Mouse (Mus musculus) forebrain, embryonic 15.5 days (tissue): ENCODE measurements around the gene Sec14l4. TPM values are rescaled to one million over a fixed set of nuclear protein-coding genes. Genes with fewer than 3 reads are reported as not detected.

ENCODE experiments used
- ATAC-seq: fragments of 200-750 bp; cut with Nextera tagmentation; replicated peaks from 2 replicates; pipeline ENCODE4 v1.8.0; 2017; ENCODE audit warnings: mild to moderate bottlenecking, moderate TSS enrichment, moderate library complexity
- H3K27ac ChIP-seq: fragments of 300-500 bp; sonication (generic); replicated peaks from 2 replicates; pipeline ENCODE4 v1.5.1; 2015; ENCODE audit warnings: mild to moderate bottlenecking, inconsistent platforms
- H3K27me3 ChIP-seq: fragments of 300-500 bp; sonication (generic); 2 replicates; pipeline ENCODE4 v1.6.1; 2015; ENCODE audit warnings: inconsistent platforms
- H3K36me3 ChIP-seq: fragments of 300-500 bp; sonication (generic); 2 replicates; pipeline ENCODE4 v1.6.1; 2015; ENCODE audit warnings: mild to moderate bottlenecking, inconsistent platforms
- H3K4me1 ChIP-seq: fragments of 300-500 bp; sonication (generic); 2 replicates; pipeline ENCODE4 v1.6.1; 2015; ENCODE audit warnings: inconsistent platforms
- H3K4me2 ChIP-seq: fragments of 300-500 bp; sonication (generic); replicated peaks from 2 replicates; pipeline ENCODE4 v1.6.1; 2015; ENCODE audit warnings: mild to moderate bottlenecking, inconsistent platforms
- H3K4me3 ChIP-seq: fragments of 300-500 bp; sonication (generic); 2 replicates; pipeline ENCODE4 v1.5.1; 2015; ENCODE audit warnings: mild to moderate bottlenecking, inconsistent platforms
- H3K9ac ChIP-seq: fragments of 300-500 bp; sonication (generic); replicated peaks from 2 replicates; pipeline ENCODE4 v1.6.1; 2015; ENCODE audit warnings: mild to moderate bottlenecking, inconsistent platforms
- H3K9me3 ChIP-seq: fragments of 300-500 bp; sonication (generic); 2 replicates; pipeline ENCODE4 v1.6.1; 2016; ENCODE audit warnings: inconsistent platforms
- WGBS: fragments of 180-500 bp; shearing (Covaris S2); methylation state at CpG from one replicate; pipeline ENCODE4 v1.1.7; 2015; ENCODE audit warnings: mixed read lengths; 5-methylcytosine and 5-hydroxymethylcytosine counted together
- polyA plus RNA-seq: library from polyadenylated mRNA; unstranded; fragments of >200 nt; fragmentation: Nextera tagmentation; extraction: Ambion mirVana; gene quantifications from 2 replicates; pipeline ENCODE4 v1.2.1, GENCODE M21; 2015

The Sec14l4 gene
- not detected in 2 replicates for polyA plus RNA-seq

DNA sequence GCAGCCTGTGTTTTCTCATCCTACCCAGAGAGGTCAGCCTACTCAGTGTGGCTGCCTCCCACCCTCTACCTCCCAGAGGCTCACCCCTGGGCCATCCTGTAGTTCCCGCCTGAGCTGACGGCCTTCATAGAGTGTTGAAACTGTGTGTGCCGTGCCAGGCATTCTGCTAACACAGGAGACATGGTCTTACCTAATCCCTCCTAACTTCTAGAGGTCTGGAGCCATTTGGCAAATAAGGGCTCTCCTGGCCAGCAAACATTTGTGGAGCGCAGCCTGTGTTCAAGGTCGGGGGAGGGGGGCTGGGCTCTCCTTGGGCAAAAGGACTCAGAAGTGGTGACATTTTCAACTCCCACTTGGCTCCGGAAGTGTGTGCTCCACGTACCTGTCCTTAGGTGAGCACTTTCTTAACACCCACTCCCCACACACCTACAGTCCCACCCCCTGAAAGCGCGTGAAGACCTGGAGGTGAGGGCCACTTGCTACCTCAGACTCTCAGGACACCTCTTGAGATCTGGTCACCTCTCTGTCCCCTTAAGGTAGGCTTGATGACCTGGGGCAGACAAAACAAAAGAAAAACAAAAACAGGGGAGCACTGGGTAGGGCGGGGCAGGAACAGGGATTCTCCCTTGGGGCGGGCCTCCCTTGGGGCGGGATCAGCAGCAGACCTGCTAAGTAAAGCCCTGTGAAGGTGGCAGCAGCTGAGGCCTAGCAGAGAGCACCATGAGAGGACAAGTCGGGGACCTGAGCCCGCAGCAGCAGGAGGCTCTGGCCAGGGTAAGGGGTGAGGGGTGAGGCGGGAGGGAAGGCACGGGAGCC lies at the start of gene Sec14l4:
TSS of gene Sec14l4 (plus strand) at position 337 of the 816 bp plus-strand sequence.
- Histone ChIP-seq H3K4me3 (no peak within 1 kb of the TSS), H3K27me3 (0 out of 2 replicates have a peak, but pooled peaks cover 3% of the 10 kb centered on the region), H3K9me3 (no peaks in the 10 kb centered on the region), H3K4me2 (no peak within 1 kb of the TSS), H3K36me3 (no peaks in the 10 kb centered on the region), H3K9ac (no peak within 1 kb of the TSS), H3K4me1 (0 out of 2 replicates have a peak, but pooled peaks cover 3% of the 10 kb centered on the region), H3K27ac (no peak within 1 kb of the TSS)
- 40% methylated on average over 16 of the region's 16 CpGs for WGBS
- no peak for ATAC-seq

DNA sequence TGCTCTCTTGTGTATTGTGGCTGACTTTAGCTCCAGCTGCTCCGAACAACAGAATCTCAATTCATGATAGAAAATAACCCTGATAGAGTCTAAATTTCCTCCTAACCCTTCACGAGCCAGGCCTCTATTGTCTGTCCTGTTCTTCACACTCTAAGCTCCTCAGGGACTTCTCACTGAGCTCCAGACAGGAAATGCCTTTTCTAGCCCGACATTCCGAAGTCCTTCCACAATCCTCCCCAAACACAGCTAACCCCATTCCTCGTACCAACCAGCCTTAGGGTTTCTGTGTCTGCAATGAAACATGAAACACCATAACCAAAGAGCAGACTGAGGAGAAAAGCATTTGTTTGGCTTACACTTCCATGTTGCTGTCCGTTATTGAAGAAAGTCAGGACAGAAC lies 49.7 kb upstream of the Sec14l4 start:
- Histone ChIP-seq H3K4me3 (no peak overlapping the region), H3K4me2 (no peak overlapping the region), H3K9me3 (no peaks in the 10 kb centered on the region), H3K27me3 (peaks cover 11% of the 10 kb centered on the region; the same call in 1 of the 2 replicates), H3K9ac (no peak overlapping the region), H3K36me3 (peaks cover 34% of the 10 kb centered on the region), H3K4me1 (peaks cover 6% of the 10 kb centered on the region), H3K27ac (no peak overlapping the region)
- 83% methylated on average over 6 of the region's 6 CpGs for WGBS
- ATAC-seq: no peak

DNA sequence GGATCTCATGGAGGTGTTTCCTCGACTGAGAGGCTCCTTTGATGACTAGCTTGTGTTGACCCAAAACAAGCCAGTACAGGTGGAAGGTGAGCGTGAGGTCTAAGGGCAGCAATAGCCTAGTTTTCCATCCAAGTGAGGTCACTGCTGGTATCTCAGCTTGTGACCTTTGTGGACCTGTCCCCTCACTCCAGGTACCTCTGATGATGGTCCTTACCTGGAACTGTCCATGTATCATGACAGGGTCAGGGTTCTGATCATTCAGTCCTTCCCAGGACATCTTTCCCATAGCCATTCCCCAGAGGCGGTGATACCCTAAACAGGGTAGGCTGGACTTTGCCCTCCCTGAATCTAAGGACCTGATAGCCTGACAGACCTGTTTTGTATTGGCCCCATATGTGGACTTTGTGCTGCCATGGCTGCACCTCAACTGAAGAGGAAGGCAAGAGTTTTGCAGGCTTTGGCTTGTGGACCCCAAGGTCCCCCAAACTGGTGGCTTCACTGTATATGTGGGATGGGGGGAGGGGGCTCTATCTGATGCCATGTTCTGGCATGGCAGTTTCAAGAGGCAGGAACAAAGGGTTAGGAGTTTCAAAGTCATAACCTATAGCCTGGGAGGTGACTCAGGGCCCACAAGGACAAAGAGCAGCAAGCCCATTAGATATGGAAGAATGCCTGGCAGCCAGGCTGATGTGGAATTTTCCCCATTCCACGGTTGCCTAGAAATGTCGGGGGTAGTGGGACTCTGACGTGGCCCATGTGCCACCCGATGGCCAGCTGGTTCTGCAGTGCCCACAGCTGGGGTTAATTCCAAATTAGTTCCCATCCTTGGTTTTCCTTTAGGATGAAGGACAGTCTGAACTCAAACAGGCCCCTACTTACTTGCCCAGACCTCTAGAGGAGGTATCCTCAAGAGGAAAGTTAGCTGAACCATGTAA lies 48.7 kb upstream of the Sec14l4 start:
- H3K4me2 ChIP-seq: no peak overlapping the region
- H3K4me3 ChIP-seq: no peak overlapping the region
- no peaks in the 10 kb centered on the region for H3K9me3 ChIP-seq
- H3K27me3 ChIP-seq: peaks cover 11% of the 10 kb centered on the region; the same call in 1 of the 2 replicates
- no peak overlapping the region for H3K27ac ChIP-seq
- peaks cover 24% of the 10 kb centered on the region for H3K36me3 ChIP-seq
- H3K9ac ChIP-seq: no peak overlapping the region
- no peak for ATAC-seq
- 67% methylated on average over 7 of the region's 7 CpGs for WGBS
- H3K4me1 ChIP-seq: peaks cover 6% of the 10 kb centered on the region

DNA sequence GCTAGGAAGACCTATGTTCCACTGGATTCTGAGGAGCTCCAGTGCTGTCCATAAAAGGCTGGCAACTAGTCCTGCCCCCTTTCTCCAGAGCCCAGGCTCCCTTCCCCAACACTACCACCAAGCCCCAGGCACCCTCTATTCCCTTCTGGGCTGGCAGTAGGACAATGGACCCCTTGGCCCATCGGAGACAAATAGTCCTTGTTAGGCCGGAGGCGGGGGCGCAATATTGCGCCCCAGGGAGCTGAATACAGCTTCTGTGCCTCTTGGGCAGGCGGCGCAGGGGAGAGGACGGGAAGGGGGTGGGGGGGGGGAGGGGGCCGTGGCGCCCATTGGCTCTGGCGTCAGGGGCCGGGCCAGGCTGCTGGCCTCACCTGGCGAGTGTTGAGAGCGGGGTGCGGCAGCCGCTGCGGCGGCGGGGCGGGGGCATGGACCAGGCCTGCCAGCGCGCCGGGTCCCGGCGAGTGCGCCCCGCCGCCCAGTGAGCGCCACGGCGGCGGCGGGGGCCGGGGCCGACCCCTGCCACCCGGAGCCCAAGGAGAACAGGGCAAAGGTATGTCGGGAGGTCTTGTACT lies 47.9 kb upstream of the Sec14l4 start, which contains the start of gene Gal3st1:
TSS of gene Gal3st1 (plus strand) at position 346 of the 572 bp plus-strand sequence.
- no peaks in the 10 kb centered on the region for H3K9me3 ChIP-seq
- H3K4me1 ChIP-seq: peaks cover 6% of the 10 kb centered on the region
- peak within 1 kb of the TSS; percentile 43 for H3K9ac ChIP-seq
- peak within 1 kb of the TSS; percentile 57 for H3K4me2 ChIP-seq
- peaks cover 16% of the 10 kb centered on the region for H3K36me3 ChIP-seq
- peak within 1 kb of the TSS; percentile 41 for H3K4me3 ChIP-seq
- WGBS: under 1% methylated on average over 30 of the region's 37 CpGs
- peak; percentile 74 for ATAC-seq
- H3K27me3 ChIP-seq: peaks cover 11% of the 10 kb centered on the region; the same call in 1 of the 2 replicates
- no peak within 1 kb of the TSS for H3K27ac ChIP-seq

DNA sequence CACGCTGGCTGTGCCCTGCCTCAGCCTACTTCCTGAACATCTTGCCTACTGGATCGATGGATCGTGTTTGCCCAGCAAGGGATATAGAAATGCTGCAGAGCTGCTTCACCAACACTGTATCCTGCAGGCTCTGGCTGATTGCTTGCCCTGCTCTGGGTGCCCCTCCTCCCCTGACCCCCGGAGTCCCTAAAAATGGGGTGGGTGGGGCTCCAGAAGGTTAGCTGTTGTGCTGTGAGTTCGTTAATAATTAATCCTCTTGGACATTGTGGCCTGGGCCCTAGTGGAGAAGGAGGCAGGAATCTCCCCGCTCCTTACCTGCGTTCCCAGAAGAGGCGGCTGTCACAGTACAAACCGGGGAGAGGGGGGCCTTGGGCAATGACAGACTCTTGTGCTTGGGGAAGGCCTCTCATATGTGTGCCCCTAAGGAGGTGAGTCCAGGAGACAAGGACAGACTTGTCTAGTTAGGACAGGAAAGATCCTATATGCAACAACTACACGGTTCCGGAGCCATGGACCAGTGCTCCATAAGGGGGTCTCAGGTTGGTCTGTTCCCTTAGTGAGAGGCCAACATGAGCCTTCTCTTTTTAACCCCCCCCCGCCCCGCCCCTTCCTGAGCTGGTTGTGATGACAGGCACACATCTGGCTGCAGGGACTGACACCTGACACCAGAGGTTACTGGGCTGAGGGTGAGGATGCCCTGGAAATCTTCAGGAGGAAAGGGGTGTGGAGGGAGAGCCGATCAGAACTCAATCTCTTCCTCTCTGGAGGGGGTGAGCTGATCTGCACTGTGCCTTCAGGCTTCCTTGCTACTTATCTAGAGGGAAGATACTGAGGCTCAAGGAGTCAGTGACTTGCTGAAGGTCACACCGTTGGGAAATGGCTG lies 47.2 kb upstream of the Sec14l4 start:
- no peak overlapping the region for H3K27ac ChIP-seq
- peak; percentile 53; the same call in 1 of the 2 replicates for ATAC-seq
- whole genome bisulfite sequencing: 11% methylated on average over 15 of the region's 15 CpGs
- no peaks in the 10 kb centered on the region for H3K9me3 ChIP-seq
- H3K4me3 ChIP-seq: peak overlapping the region; percentile 41
- H3K4me1 ChIP-seq: peaks cover 6% of the 10 kb centered on the region
- H3K9ac ChIP-seq: peak overlapping the region; percentile 43
- H3K4me2 ChIP-seq: peak overlapping the region; percentile 57
- H3K27me3 ChIP-seq: peaks cover 11% of the 10 kb centered on the region; the same call in 1 of the 2 replicates
- peaks cover 8% of the 10 kb centered on the region for H3K36me3 ChIP-seq

DNA sequence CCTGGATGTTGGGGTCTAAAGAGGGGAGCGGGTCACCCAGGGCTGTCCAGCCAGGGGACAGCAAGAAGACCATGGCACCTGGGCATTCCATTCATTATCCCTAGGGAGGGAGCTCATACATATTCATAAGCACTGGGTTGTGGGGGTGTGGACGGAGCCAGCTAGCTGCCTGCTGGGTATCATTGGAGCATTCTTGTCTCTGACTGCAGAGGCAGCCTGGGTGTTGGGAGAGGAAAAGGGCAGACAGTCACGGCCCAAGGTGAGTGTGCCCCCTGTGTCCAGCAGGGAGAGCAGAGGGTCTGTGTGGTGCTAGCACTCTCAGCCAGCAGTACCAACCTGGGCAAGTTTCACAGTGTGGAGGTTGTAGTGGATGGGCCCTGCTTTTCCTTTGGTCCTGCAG lies 41.5 kb upstream of the Sec14l4 start:
- Histone ChIP-seq H3K27ac (no peak overlapping the region), H3K9me3 (no peaks in the 10 kb centered on the region), H3K27me3 (peaks cover 4% of the 10 kb centered on the region; the same call in 1 of the 2 replicates), H3K36me3 (no peaks in the 10 kb centered on the region), H3K4me1 (no peaks in the 10 kb centered on the region), H3K4me3 (no peak overlapping the region), H3K4me2 (no peak overlapping the region), H3K9ac (no peak overlapping the region)
- WGBS: 36% methylated on average over 3 of the region's 3 CpGs
- ATAC-seq: no peak

DNA sequence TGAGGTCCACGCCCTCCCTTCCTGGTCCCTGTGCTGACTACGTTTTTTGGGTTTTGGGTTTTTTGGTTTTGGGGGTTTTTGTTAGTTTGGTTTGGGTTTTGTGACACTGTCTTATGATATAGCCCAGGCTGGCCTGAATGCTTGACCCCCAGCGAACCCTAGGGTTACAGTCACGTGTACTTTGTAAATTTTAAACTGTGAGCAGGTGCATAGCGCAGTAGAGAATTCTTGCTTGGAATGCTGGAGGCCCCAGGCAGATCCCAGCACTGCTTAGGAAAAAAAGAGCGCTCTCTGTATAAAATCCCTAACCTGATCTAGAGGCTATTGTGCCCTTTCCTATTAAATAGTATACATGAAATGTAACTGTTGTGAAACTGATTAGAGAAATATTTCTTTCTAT lies 38.1 kb upstream of the Sec14l4 start:
- Histone ChIP-seq H3K36me3 (no peaks in the 10 kb centered on the region), H3K4me3 (no peak overlapping the region), H3K9me3 (no peaks in the 10 kb centered on the region), H3K4me1 (no peaks in the 10 kb centered on the region), H3K27me3 (peaks cover 16% of the 10 kb centered on the region), H3K4me2 (no peak overlapping the region), H3K9ac (no peak overlapping the region), H3K27ac (no peak overlapping the region)
- ATAC-seq: no peak
- WGBS: 84% methylated on average over 6 of the region's 6 CpGs

DNA sequence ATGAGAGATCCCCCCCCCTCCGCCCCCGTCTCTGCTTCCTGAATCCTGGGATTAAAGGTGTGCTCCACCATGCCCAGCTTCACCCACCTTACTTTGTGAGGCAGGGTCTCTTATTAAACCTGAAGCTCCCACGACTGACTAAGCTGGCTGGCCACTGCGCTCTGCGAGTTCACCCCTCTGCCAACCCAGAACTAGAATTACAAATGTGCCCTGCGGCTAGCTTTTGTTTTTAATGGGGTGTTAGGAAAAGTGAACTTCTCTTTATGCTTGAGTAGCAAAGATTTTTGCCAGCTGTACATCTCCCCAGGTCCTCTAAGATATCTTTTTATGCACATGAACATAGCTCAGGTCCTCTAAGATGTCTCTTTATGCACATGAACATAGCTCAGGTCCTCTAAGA lies 37.3 kb upstream of the Sec14l4 start:
- Histone ChIP-seq H3K4me2 (no peak overlapping the region), H3K27ac (no peak overlapping the region), H3K36me3 (no peaks in the 10 kb centered on the region), H3K9ac (no peak overlapping the region), H3K9me3 (no peaks in the 10 kb centered on the region), H3K4me1 (peaks cover 6% of the 10 kb centered on the region), H3K27me3 (peaks cover 24% of the 10 kb centered on the region), H3K4me3 (no peak overlapping the region)
- WGBS: 80% methylated on average over 6 of the region's 6 CpGs
- ATAC-seq: no peak

DNA sequence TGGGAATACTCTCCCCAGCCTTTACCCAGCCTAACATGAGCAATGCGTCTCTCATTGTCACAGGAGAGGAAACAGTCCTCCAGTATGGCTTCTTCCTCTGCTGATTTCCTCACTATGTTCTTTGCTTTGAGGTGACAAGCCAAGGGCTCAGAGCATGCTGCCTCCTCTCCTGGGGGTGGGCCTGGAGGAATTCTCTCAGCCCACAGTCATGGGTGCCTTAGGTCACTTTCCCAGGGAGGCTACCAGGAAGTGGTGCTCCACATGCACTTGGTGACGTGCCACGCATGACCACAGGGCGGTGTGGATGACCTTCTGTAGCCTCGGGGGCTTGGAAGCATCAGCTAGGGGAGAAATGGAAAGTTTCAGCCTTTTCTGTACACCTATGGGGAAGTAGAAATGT lies 35.8 kb upstream of the Sec14l4 start:
- no peak overlapping the region for H3K27ac ChIP-seq
- 87% methylated on average over 5 of the region's 5 CpGs for WGBS
- H3K4me2 ChIP-seq: no peak overlapping the region
- no peaks in the 10 kb centered on the region for H3K36me3 ChIP-seq
- ATAC-seq: no peak
- H3K4me3 ChIP-seq: no peak overlapping the region
- no peak overlapping the region for H3K9ac ChIP-seq
- peaks cover 6% of the 10 kb centered on the region for H3K4me1 ChIP-seq
- H3K9me3 ChIP-seq: no peaks in the 10 kb centered on the region
- H3K27me3 ChIP-seq: peaks cover 36% of the 10 kb centered on the region

DNA sequence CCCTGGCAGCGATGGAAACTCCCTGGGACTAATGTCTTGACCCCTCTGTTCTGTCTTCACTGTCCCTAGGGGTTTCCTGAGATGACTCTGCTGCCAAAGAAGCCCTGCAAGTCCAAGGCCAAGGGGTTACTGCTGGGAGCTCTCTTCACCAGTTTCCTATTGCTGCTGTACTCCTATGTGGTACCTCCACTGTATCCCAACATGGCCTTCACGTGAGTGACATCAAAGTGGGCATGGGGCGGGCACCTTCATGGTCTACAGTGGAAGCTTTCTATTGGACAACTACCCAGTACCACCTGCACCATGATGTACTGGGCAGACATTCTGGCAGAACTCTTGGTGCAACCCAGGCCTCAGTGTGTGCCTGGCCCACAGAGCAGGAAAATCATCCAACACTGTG lies 34.4 kb upstream of the Sec14l4 start:
- H3K27me3 ChIP-seq: peaks cover 40% of the 10 kb centered on the region
- ATAC-seq: no peak
- no peak overlapping the region for H3K4me3 ChIP-seq
- H3K9ac ChIP-seq: no peak overlapping the region
- no peaks in the 10 kb centered on the region for H3K9me3 ChIP-seq
- no peak overlapping the region for H3K4me2 ChIP-seq
- peaks cover 6% of the 10 kb centered on the region for H3K4me1 ChIP-seq
- WGBS: 84% methylated on average over 3 of the region's 3 CpGs
- no peaks in the 10 kb centered on the region for H3K36me3 ChIP-seq
- no peak overlapping the region for H3K27ac ChIP-seq
